Mouse (Mus musculus): Measurements from ENCODE around the gene Crebbp.

GRCm38 (mm10) chr16:4079656-4080055, 134.1 kb downstream of the Crebbp start:
- TF ChIP-seq CTCF (IDR thresholded peaks at IDR 0.05; ENCODE audit: low read depth, low read length) (no peak), POLR2A (IDR thresholded peaks at IDR 0.05; ENCODE audit: extremely low read depth, insufficient read depth, low read length) (no peak)
